Mouse (Mus musculus) cerebellum, postnatal 14 days (tissue): ENCODE results near the gene Det1.
A peak's percentile ranks its signal among the peaks of the same experiment; 100 is the strongest.

Experiments
- DNase-seq, 2 experiments: peaks; one replicate each; pipeline ENCODE4 v3.0.0; 2021; ENCODE audit warnings: mixed read lengths in 2 of 2

Gene Det1

DNA sequence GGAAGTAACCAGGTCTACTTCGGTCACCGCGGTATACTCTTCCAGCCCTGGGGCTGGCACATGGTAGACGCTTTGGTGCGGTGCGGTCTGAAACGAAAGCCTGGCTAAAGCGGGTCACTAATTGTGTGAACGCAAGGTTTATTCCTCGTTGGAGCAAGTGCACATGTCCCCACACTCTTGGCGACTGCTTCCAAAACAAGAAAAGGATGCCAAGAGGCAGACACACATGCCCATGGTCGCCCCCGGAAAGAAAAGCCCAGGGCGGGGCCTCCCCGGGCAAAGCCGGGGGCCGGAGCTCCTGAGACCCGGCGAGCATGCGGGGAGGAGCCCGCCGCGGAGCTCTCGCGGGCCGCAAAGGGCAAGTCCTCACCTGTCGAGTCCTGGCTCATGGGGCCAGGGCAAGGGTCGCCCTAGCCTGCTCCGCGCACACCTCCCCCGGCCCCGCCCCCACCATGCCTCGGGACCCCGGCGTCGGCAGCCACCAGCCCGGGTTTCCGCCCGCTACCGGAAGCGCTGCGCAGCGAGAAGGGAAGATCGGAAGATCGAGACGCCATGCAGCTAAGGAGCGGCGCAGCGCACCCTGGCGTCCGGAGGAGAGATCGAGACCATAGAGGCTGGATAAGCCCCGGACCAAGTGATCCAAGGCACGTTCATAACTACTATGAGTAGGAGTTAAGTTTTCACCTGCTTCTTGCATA is at the start of gene Det1:
TSS of gene Det1 (minus strand) at position 527 of the 698 bp plus-strand sequence.
- DNase-seq, result peak; percentile 94 to 95

DNA sequence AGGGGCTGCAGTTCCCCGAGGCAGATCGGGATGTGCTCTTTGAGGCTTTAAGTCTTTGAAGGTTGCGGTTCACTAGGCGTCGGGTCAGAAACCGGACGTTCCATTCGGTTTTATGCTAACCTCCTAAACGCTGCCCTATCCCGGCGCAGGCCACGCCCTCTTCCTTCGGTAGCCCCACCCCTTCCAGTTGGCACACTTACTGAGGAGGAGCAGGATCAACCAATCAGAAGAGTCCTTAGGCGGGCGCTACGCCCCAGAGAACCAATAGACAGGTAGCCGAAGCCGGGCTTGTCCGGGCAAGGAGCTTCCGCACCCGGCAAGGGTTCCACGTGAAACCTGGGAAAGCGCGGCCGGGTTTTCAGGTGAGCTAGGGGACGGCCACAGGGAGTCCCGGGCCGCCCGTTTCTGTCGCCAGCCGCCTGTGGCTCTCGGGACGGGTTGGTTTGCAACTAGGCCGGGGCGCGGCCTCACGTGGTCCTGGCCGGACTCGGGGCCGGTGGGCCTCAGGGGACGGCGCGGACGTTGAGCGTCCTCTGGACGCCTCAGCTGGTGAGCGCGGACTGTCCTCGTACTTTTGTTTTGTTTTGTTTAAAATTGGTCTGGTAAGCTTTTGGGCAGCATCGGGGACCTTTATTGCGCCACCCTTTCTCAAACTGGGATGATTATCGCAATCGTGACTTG is 48.7 kb upstream of the Det1 start, which contains the start of gene Aen:
TSS of gene Aen (plus strand) at position 202 of the 681 bp plus-strand sequence.
- peak; percentile 98 to 99 for DNase-seq

DNA sequence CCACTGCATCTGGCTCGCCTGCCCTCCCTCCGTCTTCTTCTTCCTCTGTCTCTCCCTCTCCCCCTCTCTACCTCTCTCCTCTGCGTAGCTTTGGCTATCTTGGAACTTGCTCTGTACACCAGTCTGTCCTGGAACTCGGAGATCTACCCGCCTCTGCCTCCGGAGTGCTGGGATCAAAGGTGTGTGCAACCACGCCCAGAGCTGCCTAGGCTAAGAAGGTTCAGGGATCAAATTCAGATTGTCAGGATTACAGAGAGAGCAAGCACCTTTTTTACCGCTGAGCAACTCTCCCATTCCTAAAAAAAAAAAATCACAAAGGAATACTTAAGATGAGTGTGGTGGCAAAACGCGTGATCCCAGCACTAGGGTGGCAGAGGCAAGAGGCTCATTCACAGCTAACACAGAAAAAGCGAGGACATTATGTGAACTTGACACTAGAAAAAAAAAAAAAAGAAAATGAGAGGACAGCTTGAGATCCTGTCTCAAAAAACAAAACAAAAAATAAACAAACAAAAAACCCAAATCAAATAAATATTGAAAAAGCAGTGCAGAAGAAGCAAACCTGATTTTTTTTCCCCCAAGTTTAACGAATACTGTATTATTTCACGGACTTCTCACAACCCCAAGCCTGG is 48.1 kb upstream of the Det1 start:
- DNase-seq, result no peak

DNA sequence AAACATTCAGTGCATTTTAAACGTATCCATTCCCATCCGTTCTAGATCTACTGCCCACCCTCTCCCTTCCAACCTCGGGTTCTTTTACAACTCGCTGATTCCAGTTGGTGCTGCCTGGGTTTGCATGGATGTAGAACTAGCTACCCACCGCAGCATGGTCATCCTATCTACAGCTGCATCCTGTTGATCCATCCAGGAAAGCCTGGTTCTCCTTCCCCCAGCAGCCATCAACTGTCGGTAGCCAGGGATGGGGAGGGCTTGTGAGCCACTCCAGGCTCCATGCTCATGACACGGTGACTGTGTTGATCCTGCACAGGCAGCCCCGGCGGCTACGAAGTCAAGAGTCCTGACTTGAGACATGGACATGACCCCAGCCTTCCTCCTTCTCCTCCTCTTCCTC is 46.9 kb upstream of the Det1 start:
- no peak for DNase-seq

DNA sequence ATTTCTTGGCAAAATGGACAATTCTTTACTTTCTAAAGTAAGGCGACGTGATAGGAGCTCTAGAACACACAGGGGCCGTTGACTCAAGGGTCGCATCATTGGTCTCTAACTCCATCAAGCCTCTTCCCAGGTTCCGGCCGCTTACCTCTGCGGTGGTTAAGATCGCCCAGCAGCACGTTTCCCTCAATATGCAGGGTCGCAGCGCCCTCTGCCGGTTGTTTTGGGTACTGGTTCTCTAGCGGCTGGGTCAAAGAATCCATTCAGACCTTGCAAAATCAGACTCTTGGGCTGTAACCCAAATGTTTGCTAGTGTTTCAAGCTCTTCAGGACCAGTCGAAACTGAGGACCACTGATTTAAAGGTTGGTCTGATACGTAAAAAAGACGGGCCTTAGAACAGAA is 43.6 kb upstream of the Det1 start:
- peak; percentile 95 to 98 for DNase-seq

DNA sequence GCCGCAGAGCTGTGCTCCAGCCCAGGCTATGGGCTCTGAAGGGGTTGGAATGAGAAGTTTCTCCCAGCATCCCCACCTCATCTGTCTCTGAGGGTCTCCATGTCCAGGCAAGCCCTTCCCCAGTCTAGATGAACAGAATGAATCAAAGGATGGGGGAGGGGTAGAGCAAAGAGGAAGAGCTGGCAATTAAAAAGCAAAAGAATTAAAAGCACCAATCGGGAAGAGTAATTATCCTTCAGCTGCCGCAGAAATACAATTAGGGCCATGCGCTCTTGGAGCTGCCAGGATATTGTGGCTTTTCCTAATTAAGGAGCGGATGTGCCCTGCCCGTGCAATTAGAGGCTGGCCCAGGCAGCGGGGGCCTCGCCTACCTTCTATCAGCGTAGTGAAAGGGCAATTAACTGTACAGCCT is 40.4 kb upstream of the Det1 start:
- no peak for DNase-seq

DNA sequence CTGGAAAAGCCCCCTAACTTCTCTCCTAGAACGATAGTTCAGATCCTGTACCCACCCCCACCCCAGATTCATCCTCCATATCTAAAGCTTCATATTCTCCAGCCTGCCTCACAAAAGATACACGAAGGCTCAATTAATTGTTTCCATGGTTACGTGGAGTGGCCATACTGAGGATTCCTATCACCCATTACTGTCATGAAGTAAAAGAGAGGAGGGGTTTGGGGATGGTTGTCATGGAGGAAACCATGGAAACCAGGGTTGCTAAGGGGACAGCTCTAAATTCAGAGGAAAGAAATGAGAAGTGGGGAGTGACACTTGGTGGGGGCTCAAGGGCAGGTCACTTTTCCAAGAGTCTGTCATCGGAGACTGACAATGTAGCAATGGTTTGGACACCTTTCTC is 39.4 kb upstream of the Det1 start:
- DNase-seq, result no peak

DNA sequence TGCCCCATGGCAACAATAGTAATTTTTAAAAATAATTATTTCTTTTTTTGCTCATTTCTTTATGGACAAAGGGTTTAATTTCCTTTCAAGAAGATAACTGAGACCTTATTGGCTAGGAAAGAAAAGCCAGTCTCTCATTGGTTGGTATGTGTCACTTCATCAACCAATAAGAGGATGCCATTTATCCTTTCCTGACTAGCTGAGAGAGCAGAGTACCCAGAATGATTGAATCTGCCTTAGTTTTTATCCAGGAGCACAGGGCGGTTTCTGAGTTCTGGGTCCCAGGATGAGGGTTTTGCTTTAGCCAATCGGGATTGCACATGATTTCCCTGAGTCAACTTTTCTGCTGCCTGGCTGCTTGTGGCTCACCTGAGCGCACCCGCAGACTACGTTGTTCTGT is 38.3 kb upstream of the Det1 start:
- no peak for DNase-seq

DNA sequence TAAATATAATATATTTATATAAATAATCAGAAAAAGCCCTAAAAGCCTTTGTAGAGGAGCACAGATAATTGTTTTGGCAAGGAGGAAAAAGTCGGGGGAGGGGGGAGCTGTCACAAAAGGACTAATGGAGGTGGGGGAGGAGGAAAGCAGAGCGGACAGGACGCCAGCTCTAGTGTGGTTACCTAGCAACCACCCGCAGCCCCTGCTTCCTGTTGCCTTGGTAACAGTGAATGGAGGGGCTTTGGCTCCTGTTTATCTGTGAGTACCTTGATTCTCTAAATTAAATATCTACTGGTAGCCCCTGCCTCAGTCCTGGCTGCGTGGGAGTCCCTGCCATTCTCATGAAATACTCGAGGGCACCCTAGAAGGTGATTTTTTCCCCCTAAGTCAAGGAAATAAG is 37.1 kb upstream of the Det1 start:
- DNase-seq, result peak; percentile 48

DNA sequence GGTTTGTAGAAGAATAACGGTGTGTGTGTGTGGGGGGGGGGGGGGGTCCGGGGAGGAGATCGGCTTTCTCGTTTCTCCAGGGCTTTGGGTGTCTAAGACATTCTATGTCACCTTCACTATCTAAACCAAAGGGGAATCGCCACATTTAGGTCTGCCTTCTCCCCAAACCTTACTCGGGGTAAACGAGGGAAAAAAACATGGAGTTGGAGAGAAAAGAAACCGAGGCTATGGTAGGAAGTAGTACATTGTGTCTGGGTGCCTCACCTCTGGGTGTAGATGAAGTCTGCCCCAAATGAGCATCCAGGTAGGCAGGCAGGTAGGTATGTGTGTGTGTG is 36.6 kb upstream of the Det1 start:
- DNase-seq, result no peak

DNA sequence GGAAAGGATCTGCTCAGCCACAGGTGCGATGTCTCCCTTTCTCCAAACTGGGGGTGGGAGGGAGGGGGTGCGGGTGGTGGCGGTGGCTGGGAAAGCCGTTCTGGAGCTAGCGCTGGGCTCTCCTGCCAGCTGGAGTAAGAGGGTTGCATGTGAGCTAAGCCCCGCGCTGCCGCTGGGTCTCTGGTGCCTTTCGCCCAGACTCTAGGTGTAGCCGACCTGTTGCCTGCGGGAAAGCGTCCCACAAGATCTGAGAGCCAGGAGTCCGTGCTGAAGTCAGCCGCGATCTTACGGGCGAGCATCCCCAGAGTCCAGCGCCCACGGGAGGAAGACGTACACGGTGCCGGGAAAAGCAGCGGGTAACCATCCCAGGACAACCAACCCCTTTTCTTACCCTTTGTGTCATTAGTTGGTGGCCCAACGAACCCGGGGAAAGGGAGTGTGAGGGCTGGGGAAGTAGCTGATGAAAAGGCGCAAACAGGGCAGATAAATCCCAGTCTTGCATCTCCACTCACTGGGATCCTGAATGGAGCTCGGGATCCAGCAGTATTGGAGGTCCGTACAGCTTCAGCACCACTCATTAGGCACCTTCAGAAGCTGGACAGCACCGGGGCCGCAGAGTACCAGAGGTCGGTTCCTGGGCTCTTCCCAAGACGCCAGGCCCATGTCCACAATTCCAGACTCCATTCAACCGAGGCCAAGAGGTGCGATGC is 36.1 kb upstream of the Det1 start:
- DNase-seq, result peak in 1 of 2 experiments; percentile 16

DNA sequence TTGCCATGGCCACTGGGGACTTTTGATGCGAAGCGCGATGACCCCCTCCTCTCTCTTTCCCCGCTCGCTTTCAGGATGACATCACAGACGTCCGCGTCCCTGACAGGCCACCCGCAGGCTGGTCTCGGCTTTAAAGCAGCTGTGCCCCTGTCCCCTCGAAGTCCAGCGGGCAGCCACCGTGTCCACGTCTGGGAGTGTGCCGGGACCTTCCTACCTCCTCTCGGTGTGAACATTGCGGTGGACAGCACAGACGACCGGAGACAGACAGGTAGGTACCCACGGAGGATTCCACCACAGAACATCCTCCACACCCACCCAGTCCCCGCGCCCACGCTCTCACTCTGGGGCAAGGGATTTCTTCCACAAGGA is 35.4 kb upstream of the Det1 start:
- DNase-seq, result peak; percentile 32 to 35

DNA sequence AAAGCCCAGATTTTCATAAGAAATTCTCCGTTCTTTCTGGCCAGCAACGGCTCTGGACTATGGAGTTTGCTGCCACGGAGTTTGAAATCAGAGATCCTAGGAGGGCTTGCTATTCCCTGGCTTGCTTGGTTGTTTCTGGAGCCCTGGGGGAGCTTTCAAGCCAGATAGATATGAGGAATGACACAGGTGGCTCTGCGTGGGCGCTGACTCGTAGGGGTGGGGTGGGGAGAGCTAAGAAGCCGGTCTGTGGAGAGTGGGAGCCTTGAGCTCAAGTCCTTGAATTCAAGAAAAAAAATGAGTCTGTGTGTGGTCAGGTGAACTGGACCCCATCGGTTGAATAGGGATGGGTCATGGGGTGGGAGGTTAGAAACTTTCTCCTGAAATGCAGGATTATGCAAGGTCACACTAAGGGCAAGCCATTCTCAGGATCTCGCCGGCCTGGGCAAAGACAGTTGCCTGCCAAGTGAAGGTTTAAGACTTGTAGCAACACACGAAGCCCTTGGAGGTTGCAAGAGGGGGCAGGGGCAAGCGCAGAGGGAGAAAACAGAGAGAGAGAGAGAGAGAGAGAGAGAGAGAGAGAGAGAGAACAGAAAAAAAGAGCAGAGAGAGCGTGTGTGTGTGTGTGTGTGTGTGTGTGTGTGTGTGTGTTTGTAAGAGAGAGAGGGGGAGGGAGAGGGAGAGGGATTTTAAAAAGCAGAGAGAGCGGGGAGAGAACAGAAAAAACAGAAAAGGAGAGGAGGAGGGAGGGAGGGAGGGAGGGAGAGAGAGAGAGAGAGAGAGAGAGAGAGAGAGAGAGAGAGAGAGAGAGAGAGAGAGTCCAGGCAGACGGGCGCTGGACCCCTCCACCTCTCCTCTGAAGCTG is 34.8 kb upstream of the Det1 start:
- no peak for DNase-seq

DNA sequence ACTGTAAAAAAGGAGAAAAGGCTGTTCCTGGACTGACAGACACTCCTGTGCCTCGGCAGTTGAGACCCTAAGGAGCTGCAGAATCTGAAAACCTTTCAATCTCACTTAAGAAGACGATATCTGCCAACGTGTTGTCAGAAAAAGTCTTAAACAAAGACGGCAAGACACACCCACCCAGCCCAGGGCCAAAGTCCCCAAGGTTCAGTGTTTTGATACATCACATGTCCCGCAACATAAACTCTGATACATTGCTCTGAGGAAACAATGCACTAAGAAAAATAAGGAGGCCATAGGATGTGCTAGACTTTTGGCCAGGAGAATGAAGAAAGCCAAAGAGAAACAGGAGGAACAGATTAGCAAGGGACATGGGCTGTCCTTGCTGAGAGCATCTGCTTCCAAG is 25.8 kb upstream of the Det1 start:
- no peak for DNase-seq

DNA sequence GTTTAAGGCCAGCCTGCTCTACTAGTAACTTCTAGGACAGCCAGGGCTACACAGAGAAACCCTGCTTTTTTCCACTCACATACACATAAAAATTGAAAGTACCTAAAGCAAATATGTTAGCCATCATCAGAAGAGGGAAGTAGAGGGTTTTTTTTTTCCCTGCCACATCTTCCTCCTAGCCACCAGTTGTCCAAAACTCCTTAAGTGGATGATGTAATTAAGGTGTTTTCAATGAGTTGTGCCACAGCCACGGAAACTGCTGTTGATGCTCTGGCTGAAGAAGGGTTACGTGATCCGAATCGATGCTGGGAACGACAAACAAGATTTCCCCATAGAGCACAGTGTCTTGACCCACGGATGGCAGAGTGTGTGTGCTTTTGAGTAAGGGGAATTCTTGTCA is 25.3 kb upstream of the Det1 start:
- no peak for DNase-seq

DNA sequence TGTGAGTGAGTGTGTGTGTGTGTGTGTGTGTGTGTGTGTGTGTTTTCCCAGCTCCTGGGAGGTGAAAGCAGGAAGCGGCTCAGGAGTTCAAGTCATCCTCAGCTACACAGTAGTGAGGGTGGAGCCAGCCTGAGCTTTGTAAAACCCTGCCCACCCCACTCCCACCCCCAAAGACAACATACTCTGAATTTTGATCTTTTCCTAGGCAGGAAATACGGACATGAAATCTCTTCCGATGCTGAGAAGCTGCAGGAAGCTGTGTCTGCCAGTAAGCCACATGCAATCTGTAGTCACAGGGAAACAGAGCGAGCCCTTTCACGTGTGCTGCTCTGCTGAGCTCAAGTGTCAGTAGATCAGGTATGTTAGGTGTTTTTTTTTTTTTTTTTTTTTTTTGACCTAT is 21.7 kb upstream of the Det1 start:
- no peak for DNase-seq

DNA sequence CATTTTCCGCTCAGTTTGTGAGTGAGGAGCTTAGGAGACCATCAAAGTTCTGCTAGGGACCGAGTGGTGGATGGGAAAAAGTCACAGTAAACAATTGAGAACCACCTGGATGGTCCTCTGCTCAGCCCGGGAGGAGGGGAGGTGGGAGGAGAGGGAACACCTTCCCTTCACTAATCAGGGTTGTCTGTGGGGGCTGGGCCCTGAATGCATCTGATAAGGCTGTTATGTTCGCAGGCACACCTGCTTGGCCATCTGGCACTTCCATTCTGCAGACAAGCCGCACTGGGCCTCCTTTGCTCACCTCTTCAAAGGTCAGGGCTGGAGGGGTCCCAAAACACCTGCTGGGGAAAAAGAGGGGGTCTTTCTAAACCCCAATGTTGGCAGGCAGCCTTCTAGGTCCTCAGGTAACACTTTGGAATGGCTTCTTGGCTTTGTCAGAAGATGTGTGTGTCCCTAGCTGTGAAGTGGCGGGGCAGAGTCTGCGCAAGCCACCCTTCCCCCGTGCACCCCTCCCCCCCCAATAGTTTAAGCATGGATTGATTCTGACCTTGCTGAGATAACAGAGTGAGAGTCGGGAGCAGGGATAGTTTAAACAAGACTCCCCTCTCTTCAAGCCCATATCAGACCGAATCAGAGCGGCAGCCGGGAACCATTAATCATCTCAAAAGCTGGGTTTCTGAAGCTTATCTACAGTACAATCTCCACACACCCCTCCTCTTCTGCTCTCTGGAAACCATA is 18.3 kb upstream of the Det1 start:
- DNase-seq, result no peak

DNA sequence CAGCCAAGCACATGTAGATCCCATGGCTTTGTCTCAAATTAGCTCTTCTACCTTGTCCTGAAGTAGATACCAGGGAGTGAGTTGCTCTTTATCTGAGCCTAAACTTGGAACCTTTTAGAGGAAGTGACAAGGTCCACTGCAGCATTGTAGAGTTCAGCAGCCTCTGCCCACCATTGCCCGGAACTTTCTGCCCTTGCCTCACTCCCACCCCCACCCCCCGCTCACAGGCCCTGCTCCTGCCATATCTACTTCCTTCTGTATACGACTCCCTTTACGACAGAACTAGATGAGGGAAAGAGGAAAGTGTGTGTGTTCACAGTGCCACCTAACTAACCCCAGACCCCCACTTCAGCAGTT is 17.4 kb upstream of the Det1 start:
- no peak for DNase-seq

DNA sequence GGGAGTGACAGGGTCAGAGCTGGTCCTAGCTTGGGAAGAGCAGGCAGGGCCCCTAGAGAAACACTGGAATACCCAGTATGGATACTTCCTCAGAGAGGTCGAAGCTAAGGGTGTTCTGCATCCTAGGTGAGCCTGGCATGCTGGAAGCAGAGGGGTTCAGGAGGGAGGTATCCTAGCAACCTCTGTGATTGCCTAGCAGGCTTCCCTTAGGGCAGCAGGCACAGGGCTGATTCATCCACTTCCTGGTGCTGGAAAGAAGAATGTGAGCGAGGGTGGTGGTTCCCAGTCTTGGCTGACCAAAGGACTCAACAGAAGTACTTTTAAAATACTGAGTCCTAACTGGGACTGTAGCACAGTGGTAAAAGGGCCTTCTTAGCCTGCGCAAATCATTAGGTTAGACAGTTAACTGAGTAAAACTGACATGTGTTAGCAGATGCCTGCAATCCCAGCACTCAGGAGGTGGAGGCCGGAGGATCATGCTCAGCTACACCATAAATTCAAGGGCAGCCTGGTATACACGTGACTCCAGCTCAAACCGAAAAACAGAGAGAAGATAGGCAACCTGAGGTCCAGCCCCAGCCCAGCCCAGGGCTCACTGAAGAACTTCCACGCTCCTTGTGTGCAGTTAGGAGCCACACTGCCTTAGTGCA is 16.9 kb upstream of the Det1 start:
- no peak for DNase-seq

DNA sequence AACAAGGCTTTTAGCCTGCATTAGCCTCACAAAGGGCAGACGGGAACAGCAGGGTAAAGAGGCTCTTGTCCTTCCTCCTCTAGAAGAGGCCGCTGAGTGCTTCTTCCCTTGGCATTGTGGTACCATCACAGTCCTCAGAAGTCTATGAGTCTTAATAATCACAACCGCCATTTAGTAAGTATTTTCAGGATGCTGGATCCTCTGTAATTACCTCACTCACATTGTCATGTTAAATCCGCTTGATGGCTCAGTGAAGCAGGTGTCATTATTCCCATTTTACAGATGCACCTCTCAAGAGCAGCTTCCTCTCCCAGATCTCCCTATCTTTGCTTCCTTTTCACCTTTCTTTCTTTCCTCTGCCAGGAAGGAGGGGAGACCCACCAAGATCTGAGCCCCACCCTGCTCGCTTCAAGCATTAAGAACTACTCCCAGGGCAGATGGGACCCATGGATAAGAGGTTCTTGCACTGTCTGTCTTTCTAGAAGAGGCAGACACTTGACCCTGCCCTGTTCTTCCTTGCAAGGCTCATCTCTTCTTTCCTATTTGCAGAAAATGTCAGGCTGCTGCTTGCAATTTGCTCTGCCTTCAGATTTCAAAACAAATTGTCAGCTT is 8.1 kb upstream of the Det1 start:
- no peak for DNase-seq

DNA sequence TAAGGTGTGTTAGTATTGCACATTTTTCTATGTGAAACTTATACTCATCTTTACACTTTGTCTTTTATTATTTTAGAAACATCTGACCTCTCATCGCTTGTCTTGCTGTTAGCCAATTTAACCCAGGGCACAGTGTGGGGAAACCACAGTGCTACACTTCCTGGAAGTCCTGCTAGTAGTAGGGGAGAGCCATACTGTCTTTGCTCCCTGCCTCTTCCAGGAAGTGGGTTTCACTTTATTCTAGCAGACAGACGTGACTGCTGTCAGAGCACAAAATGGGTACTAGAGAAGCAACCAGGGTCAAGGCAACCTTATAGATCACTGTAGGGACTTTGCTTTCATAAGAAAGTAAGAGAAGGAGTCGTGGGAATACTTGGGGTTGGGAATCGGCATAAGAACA is 7.0 kb upstream of the Det1 start:
- DNase-seq, result no peak
